Mouse (Mus musculus): ENCODE data around the gene Akr1c19.
"Not testable (repeated sequence)": the region's sequence is repeated elsewhere in the genome, so short reads cannot be mapped to it uniquely, and the experiment has no call there.

GRCm38 (mm10) chr13:4186641-4187411, 41.7 kb upstream of the Akr1c19 start:
- TF ChIP-seq CTCF (IDR thresholded peaks at IDR 0.05; ENCODE audit: borderline replicate concordance, insufficient read depth, low read length): peak; percentile 27; the same call in 1 of the 2 replicates
- TF ChIP-seq POLR2A (IDR thresholded peaks at IDR 0.05; ENCODE audit: low read depth, low read length): not testable (repeated sequence)

Data from embryonic fibroblast, embryonic 13.5 days (primary cell).